Mouse (Mus musculus) E14TG2a.4 (cell line): ENCODE measurements around the gene Tvp23b.

Source experiments
- CTCF ChIP-seq: conservative IDR thresholded peaks from 2 replicates; pipeline ENCODE4 v1.5.1; 2014; ENCODE audit warnings: low read length
- NANOG ChIP-seq: IDR thresholded peaks from 2 replicates; pipeline ENCODE4 v1.6.1; 2014; ENCODE audit warnings: borderline replicate concordance, low read length, mixed read lengths
- POU5F1 ChIP-seq: IDR thresholded peaks from 2 replicates; pipeline ENCODE4 v1.6.1; 2014; ENCODE audit warnings: low read length, borderline replicate concordance

GRCm38 (mm10) chr11:62869201-62869600 is 10.1 kb upstream of the Tvp23b start:
- TF ChIP-seq CTCF, result no peak
- no peak for TF ChIP-seq NANOG
- no peak for TF ChIP-seq POU5F1
